Mouse (Mus musculus) layer of hippocampus, adult 18-20 months (tissue): ENCODE measurements around the gene Eif2s3y. TPM values are rescaled to one million over a fixed set of nuclear protein-coding genes. Genes with fewer than 3 reads are reported as not detected.

ENCODE experiments used
- DNase-seq, 2 experiments: peaks; one replicate each; pipeline ENCODE4 v3.0.0; 2022; ENCODE audit warnings: low spot score in 2 of 2
- long read RNA-seq: library from polyadenylated mRNA; stranded (forward); transcript quantifications from one replicate; pipeline ENCODE4 v2.0.0, GENCODE M21; 2021
- microRNA-seq, 2 experiments: library from miRNA; unstranded; fragments of <30 nt; microRNA quantifications; one replicate each; pipeline ENCODE4 v1.2.0; 2021
- total RNA-seq, 2 experiments: library from RNA; stranded (reverse); gene quantifications; 2 replicates each; pipeline ENCODE4 v1.2.3; 2021

The Eif2s3y gene
- 10 to 100 TPM in 1 of 2 experiments, not detected in 1; 63.0 TPM for total RNA-seq
- long read RNA-seq, transcript Eif2s3y-201 (12 exons, 1,836 nt), result major isoform, 6 of 33 reads
- long read RNA-seq, partial matches to known transcripts, result 1 of 33 reads
- long read RNA-seq, other reads (novel, unspliced or antisense), result 23 of 33 reads

- DNase-seq, result peak in 1 of 2 experiments; percentile 79
Measured at GRCm38 (mm10) chrY:1009882-1010751, at the start of gene Eif2s3y. Eif2s3y (plus strand) TSS chrY:1010543.

Small RNA genes lying within 50 kb of the gene (microRNA-seq; reads per million reads assigned to microRNA genes)
- 0 to 0.20 reads per million in 2 experiments for gene Gm47281

Other genes starting within 250 kb of the Eif2s3y start
- not detected for gene Zfy1, start 213.1 kb upstream of the Eif2s3y start, total RNA-seq
- gene Uba1y, start 191.9 kb upstream of the Eif2s3y start, total RNA-seq, result not detected
- 10 to 100 TPM in 1 of 2 experiments, not detected in 1; 16.1 TPM for gene Kdm5d, start 112.8 kb upstream of the Eif2s3y start, total RNA-seq
- gene Uty, start 235.2 kb downstream of the Eif2s3y start, total RNA-seq, result 10 to 100 TPM in 1 of 2 experiments, not detected in 1; 24.1 TPM